33 mouse cellular contexts compared by ENCODE assay signal in the genomic region with DNA sequence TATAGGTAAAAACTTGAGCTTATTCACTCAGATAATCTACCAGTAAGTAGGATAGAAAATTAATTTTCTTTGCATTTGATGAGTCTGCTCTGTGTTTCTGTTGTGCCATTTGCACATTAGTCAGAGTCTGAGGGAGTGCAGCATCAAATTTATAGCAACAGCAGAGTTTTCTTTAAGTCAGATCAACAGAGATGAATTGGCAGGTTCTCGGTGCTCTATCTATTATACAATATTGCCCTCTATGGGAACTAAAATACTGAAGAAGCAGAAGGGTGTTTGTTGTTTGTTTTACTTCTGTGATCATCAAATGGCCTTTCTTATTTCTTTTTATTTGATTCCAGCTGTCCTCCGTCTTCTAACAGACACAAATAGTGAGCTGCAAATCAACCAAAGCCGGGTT. TPM values are rescaled to one million over a fixed set of nuclear protein-coding genes. Genes with fewer than 3 reads are reported as not detected.
DNase-seq lines count a peak whose midpoint lies in the region; ATAC-seq and TF ChIP-seq lines count a peak whose summit lies in the region.
"Had no signal": no experiment of that assay in that cellular context is flagged by ENCODE, and none has a peak within 500 bp of the region (broad histone marks: within the 10 kb centered on the region; RNA-seq: fewer than 3 reads in every experiment).

No protein-coding gene starts in this region.

- no peaks in the 10 kb centered on the region for H3K9me3 ChIP-seq in forebrain, embryonic 14.5 days (replicated peaks; ENCODE audit: control insufficient read depth, low read length)
- H3K9me3 ChIP-seq in forebrain, embryonic 13.5 days (replicated peaks), result no peaks in the 10 kb centered on the region
- no peaks in the 10 kb centered on the region for H3K9me3 ChIP-seq in kidney, postnatal 0 days (replicated peaks; ENCODE audit: low read length)
- H3K9me3 ChIP-seq in midbrain, postnatal 0 days (ENCODE audit: low read length), result no peaks in the 10 kb centered on the region
- H3K9me3 ChIP-seq in midbrain, embryonic 11.5 days (ENCODE audit: control insufficient read depth, low read length), result no peaks in the 10 kb centered on the region
- H3K9me3 ChIP-seq in liver, postnatal 0 days (ENCODE audit: low read length), result no peaks in the 10 kb centered on the region
- H3K9me3 ChIP-seq: embryonic facial prominence, embryonic 10.5 days; embryonic facial prominence, embryonic 15.5 days; forebrain, embryonic 15.5 days; G1E; hindbrain, embryonic 10.5 days; midbrain, embryonic 10.5 days had no signal

- no peak overlapping the region for H3K27ac ChIP-seq in forebrain, embryonic 14.5 days (ENCODE audit: low read depth, low read length)
- no peak overlapping the region for H3K27ac ChIP-seq in forebrain, embryonic 13.5 days
- H3K27ac ChIP-seq in kidney, postnatal 0 days, result no peak overlapping the region
- H3K27ac ChIP-seq in midbrain, postnatal 0 days (ENCODE audit: low read depth, low read length), result no peak overlapping the region
- no peak overlapping the region for H3K27ac ChIP-seq in midbrain, embryonic 11.5 days (ENCODE audit: low read depth, low read length)
- no peak overlapping the region for H3K27ac ChIP-seq in liver, postnatal 0 days (ENCODE audit: low read depth)
- H3K27ac ChIP-seq: embryonic facial prominence, embryonic 10.5 days; embryonic facial prominence, embryonic 15.5 days; forebrain, embryonic 15.5 days; hindbrain, embryonic 10.5 days; liver, embryonic 14.5 days; midbrain, embryonic 10.5 days had no signal

- 0 out of 2 replicates have a peak, but pooled peaks have one; percentile 13 for TF ChIP-seq CTCF in kidney, postnatal 0 days (IDR thresholded peaks at IDR 0.05; ENCODE audit: low read depth)
- peak; percentile 60 for TF ChIP-seq CTCF in midbrain, postnatal 0 days (IDR thresholded peaks at IDR 0.05)
- no peak for TF ChIP-seq CTCF in liver, postnatal 0 days (IDR thresholded peaks at IDR 0.05; ENCODE audit: low read depth)

- WGBS in forebrain, embryonic 14.5 days, result 85% methylated on average over 3 of the region's 3 CpGs
- WGBS in forebrain, embryonic 13.5 days, result 91% methylated on average over 3 of the region's 3 CpGs
- WGBS in kidney, postnatal 0 days, result 70% methylated on average over 3 of the region's 3 CpGs
- 63% methylated on average over 3 of the region's 3 CpGs for WGBS in midbrain, postnatal 0 days
- WGBS in midbrain, embryonic 11.5 days, result 90% methylated on average over 3 of the region's 3 CpGs
- 81% methylated on average over 3 of the region's 3 CpGs for WGBS in liver, postnatal 0 days (ENCODE audit: insufficient replicate concordance)

- no peak for TF ChIP-seq EP300 in liver, postnatal 0 days (IDR thresholded peaks at IDR 0.05; ENCODE audit: low read depth)

- DNase-seq in forebrain, embryonic 14.5 days (ENCODE audit: low spot score), result peak; percentile 33
- no peak for DNase-seq in kidney, postnatal 0 days (ENCODE audit: low spot score)
- DNase-seq in kidney, adult 11 months, result no peak
- peak; percentile 48 for DNase-seq in midbrain, postnatal 0 days (ENCODE audit: low spot score)
- no peak for DNase-seq in midbrain, embryonic 11.5 days (ENCODE audit: low spot score, missing footprints)
- DNase-seq in retina, postnatal 1 day, result no peak
- DNase-seq in liver, postnatal 0 days, result no peak
- DNase-seq: adrenal gland, postnatal 14 days; cerebellum, adult 18-20 months; cerebellum, postnatal 10 days; heart, postnatal 14 days; kidney, postnatal 25 days; liver; lung, embryonic 14.5 days; lung, postnatal 14 days; right cerebral cortex, adult 18-20 months; spleen, adult 18-20 months; thymus, adult 18-20 months; thymus, postnatal 25 days had no signal

- H3K9ac ChIP-seq in forebrain, embryonic 14.5 days (ENCODE audit: low read length), result no peak overlapping the region
- H3K9ac ChIP-seq in forebrain, embryonic 13.5 days, result no peak overlapping the region
- no peak overlapping the region for H3K9ac ChIP-seq in kidney, postnatal 0 days (ENCODE audit: low read depth, low read length)
- H3K9ac ChIP-seq in midbrain, postnatal 0 days (replicated peaks; ENCODE audit: low read length, poor library complexity, severe bottlenecking), result no peak overlapping the region
- no peak overlapping the region for H3K9ac ChIP-seq in midbrain, embryonic 11.5 days (ENCODE audit: low read length)
- H3K9ac ChIP-seq in liver, postnatal 0 days (replicated peaks), result no peak overlapping the region
- H3K9ac ChIP-seq: embryonic facial prominence, embryonic 15.5 days; forebrain, embryonic 15.5 days; liver, embryonic 14.5 days; lung, embryonic 14.5 days had no signal

- no peaks in the 10 kb centered on the region for H3K4me1 ChIP-seq in forebrain, embryonic 14.5 days (ENCODE audit: control insufficient read depth, insufficient read depth, low read length)
- H3K4me1 ChIP-seq in forebrain, embryonic 13.5 days, result no peaks in the 10 kb centered on the region
- H3K4me1 ChIP-seq in kidney, postnatal 0 days (replicated peaks; ENCODE audit: insufficient read depth, low read length), result no peaks in the 10 kb centered on the region
- no peaks in the 10 kb centered on the region for H3K4me1 ChIP-seq in midbrain, postnatal 0 days (ENCODE audit: insufficient read depth, low read length)
- no peaks in the 10 kb centered on the region for H3K4me1 ChIP-seq in midbrain, embryonic 11.5 days (ENCODE audit: control insufficient read depth, insufficient read depth, low read length)
- H3K4me1 ChIP-seq in liver, postnatal 0 days (ENCODE audit: insufficient read depth), result no peaks in the 10 kb centered on the region
- H3K4me1 ChIP-seq: embryonic facial prominence, embryonic 10.5 days; embryonic facial prominence, embryonic 15.5 days; forebrain, embryonic 15.5 days; hindbrain, embryonic 10.5 days; midbrain, embryonic 10.5 days had no signal

- no peak overlapping the region for H3K4me3 ChIP-seq in forebrain, embryonic 14.5 days (ENCODE audit: low read depth, low read length)
- no peak overlapping the region for H3K4me3 ChIP-seq in forebrain, embryonic 13.5 days
- no peak overlapping the region for H3K4me3 ChIP-seq in kidney, postnatal 0 days (replicated peaks; ENCODE audit: low read depth, low read length)
- no peak overlapping the region for H3K4me3 ChIP-seq in midbrain, postnatal 0 days (ENCODE audit: low read depth, low read length)
- no peak overlapping the region for H3K4me3 ChIP-seq in midbrain, embryonic 11.5 days (ENCODE audit: low read depth, low read length)
- no peak overlapping the region for H3K4me3 ChIP-seq in liver, postnatal 0 days (ENCODE audit: low read depth, low read length)
- H3K4me3 ChIP-seq: embryonic facial prominence, embryonic 10.5 days; embryonic facial prominence, embryonic 15.5 days; forebrain, embryonic 15.5 days; hindbrain, embryonic 10.5 days; midbrain, embryonic 10.5 days had no signal

- no peak overlapping the region for H3K4me2 ChIP-seq in forebrain, embryonic 14.5 days (ENCODE audit: low read length)
- H3K4me2 ChIP-seq in forebrain, embryonic 13.5 days, result no peak overlapping the region
- no peak overlapping the region for H3K4me2 ChIP-seq in kidney, postnatal 0 days (ENCODE audit: low read length)
- no peak overlapping the region for H3K4me2 ChIP-seq in midbrain, postnatal 0 days (ENCODE audit: low read depth, low read length, poor library complexity, severe bottlenecking)
- no peak overlapping the region for H3K4me2 ChIP-seq in midbrain, embryonic 11.5 days
- H3K4me2 ChIP-seq in liver, postnatal 0 days (ENCODE audit: low read depth, low read length), result no peak overlapping the region
- H3K4me2 ChIP-seq: embryonic facial prominence, embryonic 15.5 days; forebrain, embryonic 15.5 days; lung, embryonic 14.5 days had no signal

- no peaks in the 10 kb centered on the region for H3K36me3 ChIP-seq in forebrain, embryonic 14.5 days (ENCODE audit: control insufficient read depth, insufficient read depth, low read length)
- H3K36me3 ChIP-seq in forebrain, embryonic 13.5 days (ENCODE audit: poor library complexity, severe bottlenecking), result no peaks in the 10 kb centered on the region
- no peaks in the 10 kb centered on the region for H3K36me3 ChIP-seq in kidney, postnatal 0 days (ENCODE audit: insufficient read depth, low read length)
- no peaks in the 10 kb centered on the region for H3K36me3 ChIP-seq in midbrain, postnatal 0 days (ENCODE audit: insufficient read depth, low read length)
- H3K36me3 ChIP-seq in midbrain, embryonic 11.5 days (ENCODE audit: control insufficient read depth, insufficient read depth, low read length), result no peaks in the 10 kb centered on the region
- no peaks in the 10 kb centered on the region for H3K36me3 ChIP-seq in liver, postnatal 0 days (replicated peaks; ENCODE audit: insufficient read depth, low read length)
- H3K36me3 ChIP-seq: embryonic facial prominence, embryonic 10.5 days; embryonic facial prominence, embryonic 15.5 days; forebrain, embryonic 15.5 days; G1E; hindbrain, embryonic 10.5 days; midbrain, embryonic 10.5 days had no signal

- ATAC-seq in forebrain, embryonic 14.5 days, result no peak
- ATAC-seq in forebrain, embryonic 13.5 days, result no peak
- ATAC-seq in kidney, postnatal 0 days (replicated peaks; ENCODE audit: low FRiP score, low read depth), result no peak
- no peak for ATAC-seq in midbrain, postnatal 0 days (ENCODE audit: low FRiP score)
- no peak for ATAC-seq in midbrain, embryonic 11.5 days (ENCODE audit: low FRiP score)
- no peak for ATAC-seq in liver, postnatal 0 days
- ATAC-seq: forebrain, embryonic 15.5 days; hindbrain, embryonic 16.5 days; intestine, embryonic 16.5 days; Patski had no signal

- H3K27me3 ChIP-seq in forebrain, embryonic 14.5 days (replicated peaks; ENCODE audit: control insufficient read depth, insufficient read depth, low read length), result no peaks in the 10 kb centered on the region
- no peaks in the 10 kb centered on the region for H3K27me3 ChIP-seq in forebrain, embryonic 13.5 days
- no peaks in the 10 kb centered on the region for H3K27me3 ChIP-seq in kidney, postnatal 0 days (ENCODE audit: insufficient read depth, low read length)
- H3K27me3 ChIP-seq in midbrain, postnatal 0 days (ENCODE audit: insufficient read depth, low read length), result no peaks in the 10 kb centered on the region
- no peaks in the 10 kb centered on the region for H3K27me3 ChIP-seq in midbrain, embryonic 11.5 days (ENCODE audit: control insufficient read depth, insufficient read depth, low read length)
- no peaks in the 10 kb centered on the region for H3K27me3 ChIP-seq in liver, postnatal 0 days (ENCODE audit: insufficient read depth, low read length)
- H3K27me3 ChIP-seq: embryonic facial prominence, embryonic 15.5 days; forebrain, embryonic 15.5 days had no signal

RNA-seq across cellular contexts. Expression of a gene that starts 6.4 kb away (rescaled TPM):
- polyA plus RNA-seq in forebrain, embryonic 14.5 days (2014; fragmentation: Nextera tagmentation; extraction: Ambion mirVana), result 1.2 and 2.0 TPM in 2 replicates
- 1.1 and 1.5 TPM in 2 replicates for polyA plus RNA-seq in forebrain, embryonic 13.5 days (2015; fragmentation: Nextera tagmentation; extraction: Ambion mirVana)
- polyA plus RNA-seq in kidney, postnatal 0 days (2015; fragmentation: Nextera tagmentation; extraction: Ambion mirVana), result 0.11 and 0.18 TPM in 2 replicates
- 49.1 and 49.4 TPM in 2 replicates for total RNA-seq in midbrain, postnatal 0 days (2014; rRNA removed)
- 5.6 and 7.0 TPM in 2 replicates for polyA plus RNA-seq in midbrain, postnatal 0 days (2015; fragmentation: Nextera tagmentation; extraction: Ambion mirVana)
- 0.23 and 1.0 TPM in 2 replicates for polyA plus RNA-seq in midbrain, embryonic 11.5 days (2014; fragmentation: Nextera tagmentation; extraction: Ambion mirVana)
- polyA plus RNA-seq in liver, postnatal 0 days (2015; fragmentation: Nextera tagmentation; extraction: Ambion mirVana), result not detected in 2 replicates
- total RNA-seq: adrenal gland, postnatal 14 days; heart, adult 8-10 months; heart, postnatal 14 days; neutrophil, adult 5-6 weeks had no signal
- polyA plus RNA-seq: G1E; kidney, embryonic 14.5 days had no signal

Comparison
In these comparisons a context has a peak if more than half of its experiments do, and no peak if none do; other contexts are left out.
1. DNase-seq: peak in forebrain, embryonic 14.5 days (single experiment) and midbrain, postnatal 0 days (single experiment); none in kidney, postnatal 0 days (single experiment), kidney, adult 11 months (single experiment), midbrain, embryonic 11.5 days (single experiment), retina, postnatal 1 day (single experiment) and liver, postnatal 0 days (single experiment).